Mouse (Mus musculus) thymus, postnatal 25 days (tissue): Measurements from ENCODE around the gene Tenm3.

Source experiments
- DNase-seq: peaks from one replicate; pipeline ENCODE4 v3.0.0; 2022

Tenm3 gene

DNA sequence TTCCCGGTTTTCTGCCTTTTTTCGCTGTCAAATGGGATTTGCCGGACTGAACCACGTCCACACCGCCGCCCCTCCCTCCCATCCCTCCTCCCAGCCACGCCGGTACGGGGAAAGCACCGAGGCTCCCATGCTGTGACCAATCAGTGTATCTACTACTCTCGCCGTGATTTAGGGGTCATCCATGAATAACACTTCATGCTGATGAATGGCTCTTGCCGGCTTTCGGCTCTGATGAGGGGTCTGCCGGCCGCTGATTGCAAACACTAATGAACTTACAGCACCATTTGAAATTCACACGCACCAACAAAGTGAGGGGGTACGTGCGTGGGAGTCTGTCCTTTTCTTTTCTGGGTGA, at the start of gene Tenm3:
Gene Tenm3, minus strand, starts transcription at position 21 of the 355 bp plus-strand sequence.
- DNase-seq: no peak

DNA sequence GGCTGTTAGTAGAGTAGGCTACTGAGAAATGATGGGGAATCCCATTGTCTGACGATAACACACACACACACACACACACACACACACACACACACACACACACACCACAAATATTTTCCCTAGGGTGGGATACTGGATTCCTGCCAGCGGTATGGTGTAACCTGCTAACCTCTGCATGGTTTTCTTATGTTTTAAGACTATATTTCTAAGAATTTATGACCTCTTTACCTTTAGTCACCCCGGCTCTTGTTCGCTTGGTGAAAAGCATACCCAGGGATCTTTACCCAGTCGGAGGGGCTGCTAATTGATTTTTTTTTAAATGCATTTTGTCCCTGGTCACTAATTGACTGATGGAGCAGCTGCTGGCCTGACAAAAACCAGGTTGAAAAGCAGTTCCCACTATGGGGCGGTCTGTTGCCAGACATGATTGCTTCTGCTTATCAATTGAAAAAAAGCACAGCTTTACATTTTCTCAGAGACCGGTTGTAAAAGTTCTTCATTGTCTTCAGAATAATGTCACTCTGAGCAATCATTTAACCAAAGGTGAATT, 46.5 kb upstream of the Tenm3 start:
- no peak for DNase-seq

DNA sequence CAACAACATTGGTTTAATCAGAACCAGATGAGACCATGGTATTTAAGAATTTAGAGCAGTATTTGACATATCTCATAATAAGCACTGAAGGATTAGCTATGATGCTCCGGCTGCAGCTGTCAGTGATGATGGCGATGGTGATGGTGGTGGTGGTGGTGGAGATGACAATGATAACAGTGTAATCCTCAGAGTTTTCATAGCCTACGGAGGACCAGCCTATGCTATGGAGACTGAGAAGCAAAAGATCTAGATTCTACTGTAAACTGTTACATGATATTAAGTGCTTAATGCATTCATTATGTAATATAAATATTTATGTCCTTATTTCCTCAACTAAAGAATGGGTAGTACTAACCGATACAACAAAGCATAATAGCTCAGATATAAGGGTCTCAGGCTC, 40.5 kb upstream of the Tenm3 start:
- no peak for DNase-seq

DNA sequence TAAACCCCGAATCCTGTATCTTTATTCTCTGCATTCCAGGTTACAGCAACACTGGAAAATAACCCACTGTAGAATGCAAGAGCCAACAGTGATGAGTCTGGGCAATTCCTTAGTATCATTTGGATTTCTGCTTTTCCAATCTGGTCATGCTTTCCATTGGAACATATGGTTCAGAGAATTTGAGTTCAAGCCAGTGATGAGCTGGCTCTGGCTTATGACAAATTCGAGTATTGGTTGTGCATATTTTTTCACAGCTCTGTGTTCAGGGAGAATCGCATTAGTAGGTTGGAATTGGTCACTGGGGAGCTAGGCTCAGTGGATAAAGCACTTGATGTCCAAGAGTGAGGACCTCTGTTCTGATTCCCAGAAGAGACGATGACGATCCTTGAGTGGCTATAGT, 36.8 kb upstream of the Tenm3 start:
- DNase-seq: no peak

DNA sequence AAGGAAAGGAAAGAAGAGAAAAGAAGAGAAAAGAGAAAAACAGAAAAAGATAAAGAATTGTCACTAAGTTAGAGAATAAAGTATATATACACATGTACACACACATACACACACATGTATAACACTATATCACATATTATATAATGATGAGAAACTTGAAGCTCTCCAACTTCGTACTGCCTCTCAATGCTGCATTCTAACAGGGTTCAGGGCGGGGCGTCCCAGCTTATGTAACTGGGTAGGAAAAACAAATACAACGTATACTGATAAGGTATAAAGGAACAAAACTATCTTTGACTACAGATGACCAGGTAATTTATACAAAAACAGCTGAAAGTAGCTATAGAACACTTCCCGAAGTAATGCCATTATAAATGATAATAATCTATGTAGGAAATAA, 22.2 kb upstream of the Tenm3 start:
- no peak for DNase-seq

DNA sequence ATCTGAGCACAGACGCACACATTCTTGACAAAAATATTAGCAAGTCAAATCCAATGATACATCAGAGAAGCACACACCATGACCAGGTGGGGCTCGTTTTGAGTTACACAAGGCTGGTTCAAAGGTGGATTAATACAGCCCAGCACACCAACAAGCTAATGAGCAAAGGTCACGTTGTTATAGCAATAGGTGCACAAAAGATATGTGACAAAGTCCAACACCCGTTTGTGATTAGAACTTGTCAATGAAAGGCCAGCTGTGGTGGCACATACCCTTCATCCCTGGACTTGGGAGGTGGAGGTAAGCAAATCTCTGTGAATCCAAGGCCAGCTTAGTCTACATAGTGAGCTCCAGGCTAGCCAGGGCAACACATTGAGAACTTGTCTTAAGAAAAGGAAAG, 21.7 kb upstream of the Tenm3 start:
- no peak for DNase-seq

DNA sequence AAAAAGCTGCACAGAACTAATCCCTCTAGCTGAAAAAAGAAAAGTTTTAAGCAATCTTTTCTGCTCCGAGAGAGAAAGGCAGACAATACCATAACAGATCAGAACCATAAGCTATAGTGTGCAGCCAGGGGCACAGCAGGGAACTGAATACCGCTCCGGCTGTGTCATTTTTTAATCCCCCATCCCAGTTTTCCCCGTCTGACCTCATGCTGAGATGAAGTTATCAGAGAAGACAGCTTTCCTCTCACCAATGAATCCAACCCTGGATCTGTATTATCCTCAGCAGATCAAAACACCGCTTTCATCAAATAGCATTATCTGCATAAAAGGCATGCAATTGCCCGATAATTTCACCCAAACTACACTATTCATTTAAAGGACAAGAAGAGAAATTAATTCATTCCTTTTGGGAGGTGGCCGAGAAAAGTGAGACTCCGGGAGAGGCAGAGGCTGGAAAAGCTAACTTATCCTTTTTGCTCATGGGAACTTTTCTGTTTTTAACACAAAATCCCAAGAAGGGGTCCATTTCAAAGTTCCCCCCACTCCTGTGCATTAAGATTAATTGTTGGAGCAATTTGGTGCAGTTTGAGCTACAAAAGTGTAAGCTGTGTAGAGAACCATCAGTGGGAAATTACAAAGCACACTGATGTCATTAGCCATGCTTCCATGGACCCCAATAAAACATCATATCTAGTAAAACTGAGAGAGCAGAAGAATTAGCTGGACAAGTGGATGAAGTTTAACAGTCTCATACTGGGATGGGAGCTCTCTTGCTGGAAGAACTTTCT, 6.7 kb upstream of the Tenm3 start:
- no peak for DNase-seq

DNA sequence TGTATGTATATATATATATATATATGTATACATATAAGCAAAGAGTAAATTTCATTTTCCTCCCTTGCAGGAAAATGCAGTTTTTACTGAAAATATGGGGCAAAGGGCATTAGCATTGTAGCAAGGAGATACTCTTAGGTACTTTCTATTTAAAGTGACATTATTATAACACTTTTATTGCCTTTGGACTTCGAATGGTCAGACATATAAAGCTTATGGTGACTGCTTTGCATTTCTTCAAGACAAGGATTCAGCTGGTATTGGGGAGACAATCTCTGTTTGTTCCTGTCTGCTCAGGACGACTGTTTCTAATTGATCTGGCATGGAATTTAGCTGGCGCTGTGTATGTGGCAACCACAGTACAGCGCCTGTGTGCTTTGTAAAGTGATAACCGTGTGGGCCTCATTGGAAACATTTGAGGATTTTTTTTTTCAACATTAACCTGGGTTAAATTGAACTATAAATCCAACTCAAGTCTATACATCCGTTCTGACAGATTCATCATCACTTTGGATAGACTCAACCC, 5.4 kb upstream of the Tenm3 start:
- no peak for DNase-seq

DNA sequence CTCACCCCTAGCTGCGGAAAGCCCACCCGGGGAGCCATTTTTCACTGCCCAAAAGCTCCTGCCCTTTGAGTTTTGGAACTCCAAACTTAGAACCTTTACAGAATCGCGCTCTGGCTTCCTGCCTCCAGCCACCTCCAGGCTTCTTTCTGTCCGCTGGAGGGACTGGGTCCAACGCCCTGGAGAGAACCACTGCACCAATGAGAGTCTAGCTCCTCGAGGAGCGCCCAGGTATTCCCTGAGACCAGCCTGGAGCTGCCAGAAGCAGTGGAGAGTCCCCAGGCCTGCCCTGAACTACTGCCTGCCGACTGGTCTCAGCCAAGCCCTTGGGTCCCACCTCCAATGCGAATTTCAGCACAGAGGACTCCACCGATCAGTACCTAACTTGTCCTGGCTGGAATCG, 1.2 kb upstream of the Tenm3 start:
- no peak for DNase-seq

DNA sequence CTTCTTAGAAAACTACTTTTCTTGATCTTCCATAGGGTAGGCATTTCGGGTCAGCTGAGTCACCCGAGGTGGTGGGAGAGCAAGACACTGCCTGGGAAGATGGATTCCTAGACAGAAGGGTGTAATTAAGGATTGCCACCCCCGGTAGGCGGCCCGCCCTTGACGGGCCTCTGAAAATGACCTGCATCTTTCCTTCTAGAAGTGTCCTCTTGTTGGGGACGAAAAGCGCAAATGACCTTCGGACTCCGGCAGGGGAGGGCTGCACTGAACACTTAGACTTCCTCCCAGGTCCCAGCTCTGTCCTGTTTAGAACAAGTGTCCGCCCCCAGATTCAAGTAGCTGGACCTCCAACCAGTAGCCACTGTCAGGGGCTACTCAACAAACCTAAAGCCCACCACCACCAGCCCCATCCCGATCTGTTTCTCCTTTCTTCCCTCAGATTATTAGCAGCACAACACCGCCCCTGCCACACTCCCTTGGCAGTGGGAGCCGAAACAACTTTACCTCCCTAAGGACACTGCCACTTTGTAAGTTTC, 687 bp upstream of the Tenm3 start:
- DNase-seq: no peak

DNA sequence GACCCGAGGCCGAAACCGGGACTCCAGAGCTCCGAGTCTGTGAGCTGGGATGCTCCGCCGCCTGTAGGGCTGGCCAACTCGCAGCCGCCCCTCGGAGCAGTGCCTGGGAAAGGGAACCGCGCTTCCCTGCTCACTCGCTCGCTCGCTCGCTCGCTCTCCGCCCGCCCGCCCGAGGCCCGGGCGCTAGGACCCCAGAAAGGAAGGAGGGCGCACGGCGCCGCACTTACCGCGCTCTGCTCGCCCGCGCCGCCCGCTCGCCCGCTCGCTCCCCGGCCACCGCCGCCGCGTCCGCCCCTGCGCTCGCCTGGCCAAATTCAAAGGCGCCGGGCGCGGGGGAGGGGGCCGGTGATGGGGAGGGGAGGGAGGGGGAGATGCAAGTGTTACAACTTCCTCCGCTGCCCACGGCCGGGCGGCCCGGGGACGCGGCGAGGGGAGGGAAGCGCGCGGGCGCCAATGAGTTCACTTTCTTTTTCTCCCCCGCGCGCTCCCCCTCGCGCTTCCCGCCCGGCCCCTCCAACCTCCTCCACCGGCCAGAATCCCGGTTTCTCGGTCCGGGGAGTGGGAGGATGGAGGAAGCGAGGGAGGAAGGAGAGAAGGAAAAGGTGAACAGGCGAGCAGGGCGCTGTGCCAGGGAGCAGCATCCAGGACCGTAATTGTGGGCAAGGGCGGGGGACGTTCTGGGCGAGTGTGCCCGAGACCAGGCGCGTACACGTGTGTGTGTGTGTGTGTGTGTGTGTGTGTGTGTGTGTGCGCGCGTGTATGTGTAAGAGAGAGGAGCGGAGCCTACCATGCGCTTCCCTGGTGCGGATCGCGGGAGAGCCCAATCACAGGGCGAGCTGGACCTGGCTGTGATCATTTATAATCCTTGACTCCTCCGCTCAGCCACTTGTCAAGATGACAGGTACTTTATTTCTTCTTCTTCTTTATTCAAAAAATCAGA, 490 bp downstream of the Tenm3 start:
- DNase-seq: no peak

DNA sequence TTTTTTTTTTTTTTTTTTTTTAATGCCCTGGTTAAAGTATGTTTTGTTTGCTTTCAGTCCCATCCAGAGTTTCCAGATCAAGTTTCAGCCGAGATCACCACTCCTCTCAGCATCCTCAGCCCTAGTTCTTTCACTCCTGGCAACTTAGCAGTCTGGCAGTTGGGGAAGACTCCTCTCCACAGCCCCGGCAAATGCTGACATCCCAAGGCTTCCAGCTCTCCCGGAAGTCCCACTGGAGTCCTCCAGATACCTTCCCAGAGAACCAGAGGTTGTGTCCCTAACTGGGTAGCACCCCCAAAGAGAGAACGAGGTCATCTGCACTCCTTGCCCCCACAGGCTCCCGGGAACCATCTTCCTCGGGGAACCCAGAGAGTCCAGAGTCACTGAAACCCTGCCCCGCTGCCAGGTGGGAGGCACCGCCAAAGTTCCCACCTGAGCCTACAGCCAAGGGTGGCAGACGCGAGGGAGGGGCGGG, 1.2 kb downstream of the Tenm3 start:
- DNase-seq: no peak

DNA sequence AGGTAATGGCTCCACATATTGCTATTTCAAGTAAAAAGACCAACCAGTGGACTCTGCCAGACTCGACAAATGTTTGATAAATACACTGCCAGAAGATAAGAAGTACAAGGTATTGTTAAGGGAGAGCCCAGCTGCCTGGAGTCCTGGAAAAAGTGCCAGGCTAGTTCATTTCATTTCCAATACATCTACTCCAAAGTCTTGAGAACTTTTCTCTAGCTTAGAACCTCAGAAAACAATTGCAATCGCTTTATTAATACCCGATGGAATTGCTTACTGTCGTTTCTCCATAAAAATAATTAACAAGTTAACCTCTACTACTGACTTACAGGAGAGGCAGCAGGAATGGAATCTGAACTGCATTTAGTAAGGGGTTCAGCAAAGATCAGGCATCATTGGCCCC, 1.7 kb downstream of the Tenm3 start:
- no peak for DNase-seq

DNA sequence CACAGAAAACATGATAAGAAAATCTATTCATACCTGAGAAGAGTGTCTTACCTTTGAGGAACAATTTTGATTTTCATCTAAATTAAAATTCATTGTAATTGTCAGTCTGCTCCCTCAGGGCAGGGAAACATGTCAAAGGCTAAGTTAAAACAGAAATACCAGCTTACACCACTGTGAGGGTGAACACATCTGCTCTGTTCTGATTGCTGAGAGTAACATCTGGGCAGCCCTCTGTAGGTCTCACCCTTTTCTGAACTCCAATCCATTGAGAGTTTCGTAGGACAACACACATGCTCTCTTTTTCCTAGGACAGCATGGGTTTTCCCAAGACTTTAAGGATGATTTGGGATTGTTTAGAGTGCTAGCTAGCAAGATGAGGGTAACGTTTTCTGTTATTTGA, 8.0 kb downstream of the Tenm3 start:
- no peak for DNase-seq

DNA sequence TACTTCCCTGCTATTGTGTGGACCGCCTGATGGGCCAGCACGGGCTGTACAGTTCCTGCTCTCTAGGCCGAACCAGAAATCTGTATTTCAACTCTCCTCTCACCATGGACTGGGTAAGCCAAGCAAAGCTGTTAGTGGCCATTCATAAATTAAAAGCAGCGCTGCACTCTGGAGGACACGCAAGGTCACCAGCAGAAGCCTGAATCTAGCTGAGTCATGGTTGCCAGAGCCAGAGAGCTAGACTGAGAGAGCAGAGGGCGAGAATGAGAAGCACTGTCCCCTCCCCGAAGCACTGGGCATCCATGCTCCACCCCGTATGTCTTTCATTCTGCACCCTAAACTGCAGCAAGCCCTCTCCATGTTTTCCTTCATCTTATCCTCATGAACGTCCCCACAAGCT, 16.3 kb downstream of the Tenm3 start:
- DNase-seq: no peak

DNA sequence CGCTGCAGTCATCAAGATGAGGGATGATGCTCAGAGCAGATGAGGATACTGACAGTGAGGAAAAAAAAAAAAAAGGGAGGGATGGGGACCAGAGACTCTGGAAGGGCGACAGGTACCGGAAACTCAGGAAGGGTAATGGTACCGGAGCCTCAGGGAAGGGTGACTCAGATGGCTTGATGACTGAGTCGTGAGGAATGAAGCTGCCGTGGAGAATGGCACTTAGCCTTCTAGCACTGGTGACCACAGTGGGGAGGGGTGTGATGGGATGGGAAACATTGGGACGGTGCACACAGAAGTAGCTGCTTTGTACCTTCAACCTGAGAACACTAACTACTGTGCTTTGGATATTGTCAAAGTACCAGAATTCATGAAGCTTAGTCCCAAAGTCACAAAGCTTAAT, 18.1 kb downstream of the Tenm3 start:
- DNase-seq: no peak

DNA sequence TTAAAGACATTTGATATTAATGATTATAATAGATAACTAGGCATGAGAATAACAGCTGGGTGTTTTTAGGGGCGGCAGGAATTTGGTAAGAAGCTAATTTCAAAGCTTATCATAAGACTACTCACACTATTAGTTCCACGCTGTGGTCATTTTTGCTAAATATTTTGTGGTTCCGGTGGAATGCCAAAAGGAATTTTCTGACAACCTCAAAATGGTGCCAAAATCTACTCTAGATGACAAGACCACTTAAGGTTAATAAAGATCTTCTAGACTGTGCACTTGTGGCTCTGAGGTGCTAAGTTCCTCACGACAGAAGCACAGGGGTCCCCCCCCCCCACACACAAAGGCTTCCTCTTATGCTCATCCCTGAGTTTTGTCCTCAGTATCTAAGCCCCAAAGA, 21.5 kb downstream of the Tenm3 start:
- DNase-seq: no peak

DNA sequence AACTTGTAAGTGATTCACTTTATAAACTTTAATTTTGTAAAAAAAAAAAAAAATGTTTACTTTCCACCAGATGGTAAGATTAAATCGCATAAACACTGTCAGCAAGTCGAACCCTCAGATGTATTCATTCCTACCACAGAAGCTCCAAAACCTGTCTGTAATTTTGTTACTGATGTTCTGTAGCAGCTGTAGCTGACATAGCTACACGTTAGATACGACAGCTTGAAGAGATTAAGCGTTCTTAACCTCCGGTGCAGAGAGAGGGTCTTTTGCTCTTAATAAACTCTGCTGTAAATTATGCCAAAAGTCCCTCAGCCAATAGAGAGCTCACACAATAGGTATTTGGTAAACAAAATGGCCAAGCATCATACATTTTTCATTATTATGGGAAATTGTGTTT, 23.8 kb downstream of the Tenm3 start:
- DNase-seq: no peak

DNA sequence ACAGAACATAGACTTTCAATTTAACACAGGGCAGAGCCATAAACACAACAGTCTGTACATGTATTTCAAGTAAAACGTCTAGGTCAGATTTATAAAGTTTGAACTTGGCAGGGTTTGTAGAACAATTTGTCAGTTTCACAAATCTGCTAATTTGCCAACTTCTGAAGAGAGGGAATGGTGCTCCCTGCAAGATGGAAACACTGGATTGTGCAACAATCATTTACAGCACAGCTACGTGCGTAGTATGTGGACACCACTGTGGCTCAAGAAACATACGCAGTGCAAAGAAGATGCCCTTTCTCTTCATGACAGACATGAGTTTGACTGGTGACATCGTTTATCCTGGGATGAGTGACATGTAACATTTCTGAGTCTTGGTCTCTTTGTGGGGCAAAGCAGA, 24.4 kb downstream of the Tenm3 start:
- DNase-seq: no peak

DNA sequence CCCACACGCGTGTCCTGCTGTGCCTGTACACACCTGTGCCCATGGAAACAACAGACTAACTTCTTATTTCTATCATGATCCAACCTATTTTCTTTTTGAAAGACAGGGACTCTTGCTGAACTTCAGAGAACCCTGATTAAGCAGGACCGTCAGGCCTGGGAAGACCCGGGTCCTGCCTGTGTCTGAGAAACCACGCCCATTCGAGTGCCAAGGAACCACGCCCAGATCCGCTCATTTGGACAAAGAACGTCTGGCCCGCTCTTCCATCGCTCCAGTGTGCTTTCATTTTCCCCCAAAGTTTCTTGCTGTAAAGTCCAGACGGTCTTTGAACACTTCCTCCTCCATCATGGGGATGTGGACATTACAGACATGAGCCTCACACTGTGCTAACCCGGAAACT, 26.8 kb downstream of the Tenm3 start:
- DNase-seq: no peak

DNA sequence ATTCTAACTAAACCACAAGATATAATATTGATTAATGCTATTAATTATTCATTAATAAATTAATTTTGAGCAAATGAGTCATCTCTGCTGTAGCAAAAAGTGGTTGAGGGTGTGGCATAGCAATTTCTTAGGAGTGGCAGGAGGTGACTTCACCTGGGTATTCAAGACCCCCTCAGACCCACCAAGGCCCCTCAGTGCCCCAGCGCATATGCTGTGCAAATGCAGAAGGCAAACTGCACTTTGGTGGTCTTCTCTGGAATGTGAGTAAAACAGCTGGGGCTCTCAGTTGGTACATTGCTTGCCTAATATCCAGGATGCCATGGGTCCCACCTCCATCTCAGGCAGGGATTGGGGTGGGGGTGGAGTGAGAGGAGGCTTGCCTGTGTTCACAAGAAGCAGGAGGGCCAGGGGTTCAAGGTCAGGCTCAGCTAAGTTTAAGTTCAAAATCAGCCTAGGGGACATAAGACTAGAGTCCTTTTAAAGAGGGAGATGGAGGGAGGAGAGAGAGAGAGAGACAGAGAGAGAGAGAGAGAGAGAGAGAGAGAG, 31.5 kb downstream of the Tenm3 start:
- DNase-seq: no peak

DNA sequence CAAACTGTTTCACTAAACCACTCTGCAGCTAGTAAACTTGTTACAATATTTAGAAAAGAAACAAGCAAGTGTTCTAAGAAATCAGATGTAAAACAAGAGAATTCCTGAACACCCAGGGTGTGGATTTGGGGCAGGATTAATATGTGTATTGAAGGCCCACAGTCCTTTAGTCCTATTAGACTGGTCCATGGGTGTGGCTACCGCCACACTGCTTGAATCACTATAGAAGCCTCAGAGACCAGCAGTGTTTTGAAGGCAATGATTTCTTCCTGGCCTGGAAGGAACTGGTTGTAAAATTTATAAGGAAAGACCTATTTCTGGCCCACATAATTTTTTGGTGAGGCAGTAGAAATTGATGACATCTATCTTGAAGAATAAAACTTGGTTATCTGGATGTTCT, 33.1 kb downstream of the Tenm3 start:
- DNase-seq: no peak

DNA sequence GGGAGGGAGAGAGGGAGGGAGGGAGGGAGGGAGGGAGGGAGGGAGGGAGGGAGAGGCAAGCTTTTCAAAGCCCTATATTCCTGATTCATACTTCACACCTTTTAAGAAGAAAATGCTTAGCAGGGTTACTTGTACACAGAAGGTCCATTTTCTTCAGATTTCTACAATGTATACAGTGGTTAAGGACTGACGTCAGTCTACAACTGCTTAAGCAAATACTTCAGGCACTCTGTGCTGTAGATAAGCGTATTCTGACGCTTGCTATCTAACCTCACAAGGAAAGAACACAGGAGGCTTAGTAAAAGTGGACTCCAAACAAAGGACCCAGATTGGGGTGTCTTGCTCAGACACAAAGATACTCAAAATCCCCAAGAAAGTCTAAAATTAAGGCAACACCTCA, 34.6 kb downstream of the Tenm3 start:
- no peak for DNase-seq
